ENCODE assay signal across 8 mouse cellular contexts in genomic region chr14:64587699-64588434, GRCm38 (mm10).
DNase-seq lines count a peak whose midpoint lies in the region; ATAC-seq and TF ChIP-seq lines count a peak whose summit lies in the region.

No protein-coding gene starts in this region.

- H3K9me3 ChIP-seq in heart, embryonic 15.5 days (replicated peaks): no peaks in the 10 kb centered on the region
- no peaks in the 10 kb centered on the region for H3K9me3 ChIP-seq in forebrain, embryonic 13.5 days (replicated peaks)
- no peaks in the 10 kb centered on the region for H3K9me3 ChIP-seq in midbrain, postnatal 0 days (ENCODE audit: low read length)

- H3K4me2 ChIP-seq in heart, embryonic 15.5 days: peak overlapping the region; percentile 91
- peak overlapping the region; percentile 81 for H3K4me2 ChIP-seq in forebrain, embryonic 13.5 days
- peak overlapping the region; percentile 95 for H3K4me2 ChIP-seq in midbrain, postnatal 0 days (ENCODE audit: low read depth, low read length, poor library complexity, severe bottlenecking)

- H3K9ac ChIP-seq in heart, embryonic 15.5 days: peak overlapping the region; percentile 31; the same call in 1 of the 2 replicates
- H3K9ac ChIP-seq in forebrain, embryonic 13.5 days: peak overlapping the region; percentile 99
- peak overlapping the region; percentile 99 for H3K9ac ChIP-seq in midbrain, postnatal 0 days (replicated peaks; ENCODE audit: low read length, poor library complexity, severe bottlenecking)

- H3K4me3 ChIP-seq in heart, embryonic 15.5 days: peak overlapping the region; percentile 55
- peak overlapping the region; percentile 57 for H3K4me3 ChIP-seq in brown adipose tissue, adult 24 weeks (ENCODE audit: insufficient read depth, low read depth, low read length)
- H3K4me3 ChIP-seq in forebrain, embryonic 13.5 days: peak overlapping the region; percentile 78
- H3K4me3 ChIP-seq in midbrain, postnatal 0 days (ENCODE audit: low read depth, low read length): peak overlapping the region; percentile 67

- DNase-seq in heart, postnatal 10 days: no peak
- peak; percentile 43 to 56 for DNase-seq in layer of hippocampus, postnatal 25 days (ENCODE audit: extremely low spot score in 1 of 2, low spot score in 1 of 2)
- DNase-seq in midbrain, postnatal 0 days (ENCODE audit: low spot score): peak; percentile 90
- no peak for DNase-seq in spleen, adult 18-20 months

- no peaks in the 10 kb centered on the region for H3K36me3 ChIP-seq in heart, embryonic 15.5 days
- H3K36me3 ChIP-seq in forebrain, embryonic 13.5 days (ENCODE audit: poor library complexity, severe bottlenecking): peaks cover 13% of the 10 kb centered on the region
- peaks cover 6% of the 10 kb centered on the region; the same call in 1 of the 2 replicates for H3K36me3 ChIP-seq in midbrain, postnatal 0 days (ENCODE audit: insufficient read depth, low read length)

- H3K27ac ChIP-seq in heart, embryonic 15.5 days: no peak overlapping the region
- no peak overlapping the region for H3K27ac ChIP-seq in brown adipose tissue, adult 24 weeks (replicated peaks; ENCODE audit: low read depth, low read length)
- peak overlapping the region; percentile 100 for H3K27ac ChIP-seq in forebrain, embryonic 13.5 days
- peak overlapping the region; percentile 100 for H3K27ac ChIP-seq in midbrain, postnatal 0 days (ENCODE audit: low read depth, low read length)

- no peak for ATAC-seq in heart, embryonic 15.5 days (replicated peaks; ENCODE audit: insufficient number of reproducible peaks, insufficient read depth, low FRiP score, low read depth)
- peak; percentile 59 for ATAC-seq in forebrain, embryonic 13.5 days
- peak; percentile 70 for ATAC-seq in midbrain, postnatal 0 days (ENCODE audit: low FRiP score)
- no peak for ATAC-seq in inflammation-experienced regulatory T-cells, adult 6 months

- peaks cover 99% of the 10 kb centered on the region for H3K27me3 ChIP-seq in heart, embryonic 15.5 days
- peaks cover 34% of the 10 kb centered on the region; the same call in 1 of the 2 replicates for H3K27me3 ChIP-seq in forebrain, embryonic 13.5 days
- H3K27me3 ChIP-seq in midbrain, postnatal 0 days (ENCODE audit: insufficient read depth, low read length): no peaks in the 10 kb centered on the region

- WGBS in heart, embryonic 15.5 days: 0% methylated on average over 38 of the region's 40 CpGs
- WGBS in forebrain, embryonic 13.5 days: under 1% methylated on average over 39 of the region's 40 CpGs
- whole genome bisulfite sequencing in midbrain, postnatal 0 days: under 1% methylated on average over 37 of the region's 40 CpGs

- TF ChIP-seq CTCF in midbrain, postnatal 0 days (IDR thresholded peaks at IDR 0.05): no peak

- intact Hi-C loops in heart, postnatal 10 days (cut with DNase I): no loop called here

- H3K4me1 ChIP-seq in heart, embryonic 15.5 days (replicated peaks): peaks cover 33% of the 10 kb centered on the region
- peaks cover 6% of the 10 kb centered on the region; the same call in 1 of the 2 replicates for H3K4me1 ChIP-seq in brown adipose tissue, adult 24 weeks (ENCODE audit: control insufficient read depth, insufficient read depth, insufficient read length, low read length)
- H3K4me1 ChIP-seq in forebrain, embryonic 13.5 days: peaks cover 54% of the 10 kb centered on the region
- H3K4me1 ChIP-seq in midbrain, postnatal 0 days (ENCODE audit: insufficient read depth, low read length): peaks cover 10% of the 10 kb centered on the region

Comparison
In these comparisons a context has a peak if more than half of its experiments do, and no peak if none do; other contexts are left out.
1. ATAC-seq: peak in forebrain, embryonic 13.5 days (single experiment) and midbrain, postnatal 0 days (single experiment); none in heart, embryonic 15.5 days (single experiment) and inflammation-experienced regulatory T-cells, adult 6 months (single experiment).
2. H3K27ac ChIP-seq: peak in forebrain, embryonic 13.5 days (single experiment) and midbrain, postnatal 0 days (single experiment); none in heart, embryonic 15.5 days (single experiment) and brown adipose tissue, adult 24 weeks (single experiment).
3. H3K9ac ChIP-seq: peak in every context shown above with its lines; median percentile 99 in forebrain, embryonic 13.5 days; 99 in midbrain, postnatal 0 days; 31 in heart, embryonic 15.5 days.
4. DNase-seq: peak in layer of hippocampus, postnatal 25 days (2 of 2) and midbrain, postnatal 0 days (single experiment); none in heart, postnatal 10 days (0 of 2) and spleen, adult 18-20 months (0 of 2).
5. Peak in every context shown above with its lines, with median percentiles within 50 percentile points of each other: H3K4me2 ChIP-seq and H3K4me3 ChIP-seq.